Mouse (Mus musculus) neural tube, embryonic 11.5 days (tissue): ENCODE data around the gene Mphosph8. TPM values are rescaled to one million over a fixed set of nuclear protein-coding genes. Genes with fewer than 3 reads are reported as not detected.

Experiments
- ATAC-seq: fragments of 200-750 bp; cut with Nextera tagmentation; 2 replicates; pipeline ENCODE4 v1.8.0; 2017; ENCODE audit warnings: moderate number of reproducible peaks, mild to moderate bottlenecking, moderate TSS enrichment, moderate library complexity; ENCODE audit not compliant: insufficient read depth, low FRiP score, low TSS enrichment
- DNase-seq: peaks from one replicate; pipeline ENCODE4 v3.0.0-alpha.2; 2015; ENCODE audit warnings: low spot score
- H3K27ac ChIP-seq: fragments of 300-500 bp; sonication (generic); 2 replicates; pipeline ENCODE4 v1.5.1; 2014; ENCODE audit warnings: low read depth, mild to moderate bottlenecking, low read length
- H3K27me3 ChIP-seq: fragments of 300-500 bp; sonication (generic); 2 replicates; pipeline ENCODE4 v1.6.1; 2014; ENCODE audit warnings: mild to moderate bottlenecking, low read length, mixed read lengths; ENCODE audit not compliant: control insufficient read depth, insufficient read depth
- H3K36me3 ChIP-seq: fragments of 300-500 bp; sonication (generic); 2 replicates; pipeline ENCODE4 v1.6.1; 2014; ENCODE audit warnings: mild to moderate bottlenecking, low read length, moderate library complexity, mixed read lengths; ENCODE audit not compliant: control insufficient read depth, insufficient read depth
- H3K4me1 ChIP-seq: fragments of 300-500 bp; sonication (generic); 2 replicates; pipeline ENCODE4 v1.6.1; 2014; ENCODE audit warnings: low read length, mixed read lengths; ENCODE audit not compliant: control insufficient read depth, insufficient read depth
- H3K4me2 ChIP-seq: fragments of 300-500 bp; sonication (generic); 2 replicates; pipeline ENCODE4 v1.6.1; 2014; ENCODE audit warnings: low read depth, mild to moderate bottlenecking, moderate library complexity
- H3K4me3 ChIP-seq: fragments of 300-500 bp; sonication (generic); 2 replicates; pipeline ENCODE4 v1.5.1; 2014; ENCODE audit warnings: low read depth, low read length
- H3K9ac ChIP-seq: fragments of 300-500 bp; sonication (generic); 2 replicates; pipeline ENCODE4 v1.6.1; 2014; ENCODE audit warnings: mild to moderate bottlenecking, low read length
- H3K9me3 ChIP-seq: fragments of 300-500 bp; sonication (generic); 2 replicates; pipeline ENCODE4 v1.6.1; 2016; ENCODE audit warnings: low read length; ENCODE audit not compliant: control insufficient read depth
- WGBS: fragments of 180-500 bp; shearing (Covaris S2); extraction: QIAGEN DNeasy Blood & Tissue Kit; methylation state at CpG from one replicate; pipeline ENCODE4 v1.1.7; 2014; 5-methylcytosine and 5-hydroxymethylcytosine counted together
- polyA plus RNA-seq: library from polyadenylated mRNA; unstranded; fragments of >200 nt; fragmentation: Nextera tagmentation; extraction: Ambion mirVana; gene quantifications from 2 replicates; pipeline ENCODE4 v1.2.1, GENCODE M21; 2014

The Mphosph8 gene
- polyA plus RNA-seq, result 38.7 and 45.5 TPM in 2 replicates

- DNase-seq, result peak; percentile 100
- peak within 1 kb of the TSS; percentile 94 for H3K4me3 ChIP-seq
- peaks cover 3% of the 10 kb centered on the region; the same call in 1 of the 2 replicates for H3K36me3 ChIP-seq
- peak within 1 kb of the TSS; percentile 58 for H3K4me2 ChIP-seq
- peak within 1 kb of the TSS; percentile 90 for H3K9ac ChIP-seq
- peaks cover 12% of the 10 kb centered on the region for H3K4me1 ChIP-seq
- peak; percentile 100 for ATAC-seq
- no peaks in the 10 kb centered on the region for H3K9me3 ChIP-seq
- H3K27me3 ChIP-seq, result no peaks in the 10 kb centered on the region
- under 1% methylated on average over 70 of the region's 70 CpGs for WGBS
- peak within 1 kb of the TSS; percentile 91 for H3K27ac ChIP-seq
Observed at GRCm38 (mm10) chr14:56667969-56668802, at the start of gene Mphosph8. TSS of gene Mphosph8 (plus strand) at chr14:56668248.

- no peaks in the 10 kb centered on the region for H3K36me3 ChIP-seq
- H3K27ac ChIP-seq, result no peak overlapping the region
- no peak overlapping the region for H3K4me2 ChIP-seq
- H3K4me1 ChIP-seq, result no peaks in the 10 kb centered on the region
- no peak overlapping the region for H3K9ac ChIP-seq
- 88% methylated on average over 8 of the region's 8 CpGs for WGBS
- H3K9me3 ChIP-seq, result no peaks in the 10 kb centered on the region
- H3K4me3 ChIP-seq, result no peak overlapping the region
- ATAC-seq (no peak), DNase-seq (no peak)
- no peaks in the 10 kb centered on the region for H3K27me3 ChIP-seq
Observed at GRCm38 (mm10) chr14:56620425-56620824, 47.6 kb upstream of the Mphosph8 start.

GRCm38 (mm10) chr14:56626202-56626601, 41.8 kb upstream of the Mphosph8 start:
- no peaks in the 10 kb centered on the region for H3K36me3 ChIP-seq
- H3K27ac ChIP-seq, result no peak overlapping the region
- no peaks in the 10 kb centered on the region for H3K27me3 ChIP-seq
- DNase-seq (no peak), ATAC-seq (no peak)
- H3K4me2 ChIP-seq, result no peak overlapping the region
- no peak overlapping the region for H3K4me3 ChIP-seq
- H3K9ac ChIP-seq, result no peak overlapping the region
- no peaks in the 10 kb centered on the region for H3K9me3 ChIP-seq
- H3K4me1 ChIP-seq, result no peaks in the 10 kb centered on the region
- WGBS, result 93% methylated on average over 4 of the region's 4 CpGs

GRCm38 (mm10) chr14:56628336-56628735, 39.7 kb upstream of the Mphosph8 start:
- ATAC-seq (no peak), DNase-seq (no peak)
- 94% methylated on average over 3 of the region's 3 CpGs for WGBS
- Histone ChIP-seq H3K36me3 (no peaks in the 10 kb centered on the region), H3K4me3 (no peak overlapping the region), H3K4me2 (no peak overlapping the region), H3K9ac (no peak overlapping the region), H3K9me3 (no peaks in the 10 kb centered on the region), H3K27ac (no peak overlapping the region), H3K27me3 (no peaks in the 10 kb centered on the region), H3K4me1 (no peaks in the 10 kb centered on the region)

- ATAC-seq (no peak), DNase-seq (no peak)
- Histone ChIP-seq H3K4me1 (no peaks in the 10 kb centered on the region), H3K4me2 (no peak overlapping the region), H3K27me3 (no peaks in the 10 kb centered on the region), H3K27ac (no peak overlapping the region), H3K9me3 (no peaks in the 10 kb centered on the region), H3K4me3 (no peak overlapping the region), H3K9ac (no peak overlapping the region), H3K36me3 (no peaks in the 10 kb centered on the region)
- WGBS, result 90% methylated on average over 2 of the region's 2 CpGs
Observed at GRCm38 (mm10) chr14:56631109-56631508, 36.9 kb upstream of the Mphosph8 start.

GRCm38 (mm10) chr14:56647206-56647605, 20.8 kb upstream of the Mphosph8 start:
- 71% methylated on average over 7 of the region's 7 CpGs for WGBS
- DNase-seq, result no peak
- Histone ChIP-seq H3K27ac (no peak overlapping the region), H3K27me3 (no peaks in the 10 kb centered on the region), H3K36me3 (no peaks in the 10 kb centered on the region), H3K9ac (no peak overlapping the region), H3K9me3 (no peaks in the 10 kb centered on the region), H3K4me1 (no peaks in the 10 kb centered on the region), H3K4me3 (no peak overlapping the region), H3K4me2 (no peak overlapping the region)
- ATAC-seq, result no peak

- H3K36me3 ChIP-seq, result no peaks in the 10 kb centered on the region
- ATAC-seq (no peak), DNase-seq (no peak)
- no peak overlapping the region for H3K4me3 ChIP-seq
- H3K4me2 ChIP-seq, result no peak overlapping the region
- H3K9ac ChIP-seq, result no peak overlapping the region
- H3K27me3 ChIP-seq, result no peaks in the 10 kb centered on the region
- no peaks in the 10 kb centered on the region for H3K4me1 ChIP-seq
- H3K27ac ChIP-seq, result no peak overlapping the region
- H3K9me3 ChIP-seq, result no peaks in the 10 kb centered on the region
Observed at GRCm38 (mm10) chr14:56649448-56649847, 18.6 kb upstream of the Mphosph8 start.

GRCm38 (mm10) chr14:56665651-56666050, 2.4 kb upstream of the Mphosph8 start:
- H3K4me2 ChIP-seq, result no peak overlapping the region
- 73% methylated on average over 5 of the region's 5 CpGs for WGBS

GRCm38 (mm10) chr14:56666909-56667308, 1.1 kb upstream of the Mphosph8 start:
- Histone ChIP-seq H3K27ac (no peak overlapping the region), H3K4me2 (no peak overlapping the region)

More at GRCm38 (mm10) chr14:56665651-56666050, 2.4 kb upstream of the Mphosph8 start:
- DNase-seq (no peak), ATAC-seq (no peak)
- peaks cover 12% of the 10 kb centered on the region for H3K4me1 ChIP-seq
- no peaks in the 10 kb centered on the region for H3K36me3 ChIP-seq
- no peaks in the 10 kb centered on the region for H3K27me3 ChIP-seq
- H3K4me3 ChIP-seq, result no peak overlapping the region
- H3K9ac ChIP-seq, result no peak overlapping the region
- H3K27ac ChIP-seq, result no peak overlapping the region
- H3K9me3 ChIP-seq, result no peaks in the 10 kb centered on the region

More at GRCm38 (mm10) chr14:56666909-56667308, 1.1 kb upstream of the Mphosph8 start:
- Histone ChIP-seq H3K4me3 (no peak overlapping the region), H3K9me3 (no peaks in the 10 kb centered on the region), H3K27me3 (no peaks in the 10 kb centered on the region), H3K4me1 (peaks cover 12% of the 10 kb centered on the region), H3K36me3 (no peaks in the 10 kb centered on the region), H3K9ac (no peak overlapping the region)
- WGBS, result 66% methylated on average over 3 of the region's 3 CpGs
- ATAC-seq (no peak), DNase-seq (no peak)
